Mouse (Mus musculus) embryonic facial prominence, embryonic 10.5 days (tissue): ENCODE data around the gene Nhlrc1. TPM values are rescaled to one million over a fixed set of nuclear protein-coding genes. Genes with fewer than 3 reads are reported as not detected.

Experiments
- DNase-seq: peaks from one replicate; pipeline ENCODE4 v3.0.0-alpha.2; 2017; ENCODE audit warnings: low spot score
- H3K27ac ChIP-seq: fragments of 300-500 bp; sonication (generic); replicated peaks from 2 replicates; pipeline ENCODE4 v1.5.1; 2016; ENCODE audit warnings: mild to moderate bottlenecking
- H3K27me3 ChIP-seq: fragments of 300-500 bp; sonication (generic); replicated peaks from 2 replicates; pipeline ENCODE4 v1.6.1; 2016; ENCODE audit warnings: low read depth, mild to moderate bottlenecking; ENCODE audit not compliant: poor library complexity, severe bottlenecking
- H3K36me3 ChIP-seq: fragments of 300-500 bp; sonication (generic); replicated peaks from 2 replicates; pipeline ENCODE4 v1.6.1; 2016; ENCODE audit warnings: mild to moderate bottlenecking, moderate library complexity
- H3K4me1 ChIP-seq: fragments of 300-500 bp; sonication (generic); 2 replicates; pipeline ENCODE4 v1.6.1; 2016
- H3K4me3 ChIP-seq: fragments of 300-500 bp; sonication (generic); 2 replicates; pipeline ENCODE4 v1.5.1; 2016; ENCODE audit warnings: mild to moderate bottlenecking, moderate library complexity
- H3K9me3 ChIP-seq: fragments of 300-500 bp; sonication (generic); 2 replicates; pipeline ENCODE4 v1.6.1; 2016; ENCODE audit warnings: mild to moderate bottlenecking
- WGBS: fragments of 180-500 bp; shearing (Covaris S2); methylation state at CpG from one replicate; pipeline ENCODE4 v1.1.7; 2016; 5-methylcytosine and 5-hydroxymethylcytosine counted together
- polyA plus RNA-seq: library from polyadenylated mRNA; unstranded; fragments of >200 nt; fragmentation: Nextera tagmentation; extraction: Ambion mirVana; gene quantifications from 2 replicates; pipeline ENCODE4 v1.2.1, GENCODE M21; 2016

The Nhlrc1 gene
- 2.0 and 3.0 TPM in 2 replicates for polyA plus RNA-seq

GRCm38 (mm10) chr13:47014334-47015194 lies at the start of gene Nhlrc1:
Gene Nhlrc1, minus strand, starts transcription at chr13:47014850.
- Histone ChIP-seq H3K27ac (peak within 1 kb of the TSS; percentile 84), H3K27me3 (peaks cover 47% of the 10 kb centered on the region)
- DNase-seq, result peak; percentile 80

GRCm38 (mm10) chr13:47063985-47064760 lies 49.5 kb upstream of the Nhlrc1 start:
- H3K27ac ChIP-seq, result no peak overlapping the region
- 89% methylated on average over 15 of the region's 15 CpGs for WGBS
- no peaks in the 10 kb centered on the region for H3K27me3 ChIP-seq
- H3K4me1 ChIP-seq, result no peaks in the 10 kb centered on the region
- H3K4me3 ChIP-seq, result no peak overlapping the region
- no peaks in the 10 kb centered on the region for H3K9me3 ChIP-seq
- peaks cover 57% of the 10 kb centered on the region for H3K36me3 ChIP-seq
- no peak for DNase-seq

More at GRCm38 (mm10) chr13:47014334-47015194, at the start of gene Nhlrc1:
- 4% methylated on average over 73 of the region's 73 CpGs for WGBS
- H3K9me3 ChIP-seq, result peaks cover 33% of the 10 kb centered on the region
- peaks cover 2% of the 10 kb centered on the region; the same call in 1 of the 2 replicates for H3K36me3 ChIP-seq
- H3K4me3 ChIP-seq, result peak within 1 kb of the TSS; percentile 72
- H3K4me1 ChIP-seq, result peaks cover 13% of the 10 kb centered on the region

- Histone ChIP-seq H3K27ac (no peak overlapping the region), H3K4me1 (no peaks in the 10 kb centered on the region), H3K4me3 (no peak overlapping the region), H3K27me3 (no peaks in the 10 kb centered on the region), H3K36me3 (peaks cover 53% of the 10 kb centered on the region), H3K9me3 (no peaks in the 10 kb centered on the region)
- DNase-seq, result no peak
- 93% methylated on average over 17 of the region's 17 CpGs for WGBS
Measured at GRCm38 (mm10) chr13:47062756-47063155, 48.1 kb upstream of the Nhlrc1 start.

- Histone ChIP-seq H3K4me3 (no peak overlapping the region), H3K27ac (no peak overlapping the region), H3K36me3 (peaks cover 50% of the 10 kb centered on the region), H3K4me1 (0 out of 2 replicates have a peak, but pooled peaks cover 3% of the 10 kb centered on the region), H3K9me3 (no peaks in the 10 kb centered on the region), H3K27me3 (no peaks in the 10 kb centered on the region)
- 99% methylated on average over 5 of the region's 5 CpGs for WGBS
- no peak for DNase-seq
Measured at GRCm38 (mm10) chr13:47056781-47057180, 42.1 kb upstream of the Nhlrc1 start.

GRCm38 (mm10) chr13:47056126-47056525 lies 41.5 kb upstream of the Nhlrc1 start:
- WGBS, result 90% methylated on average over 11 of the region's 11 CpGs
- no peak overlapping the region for H3K27ac ChIP-seq
- peaks cover 54% of the 10 kb centered on the region for H3K36me3 ChIP-seq
- H3K9me3 ChIP-seq, result no peaks in the 10 kb centered on the region
- H3K4me1 ChIP-seq, result 0 out of 2 replicates have a peak, but pooled peaks cover 3% of the 10 kb centered on the region
- no peak overlapping the region for H3K4me3 ChIP-seq
- no peak for DNase-seq
- H3K27me3 ChIP-seq, result no peaks in the 10 kb centered on the region

GRCm38 (mm10) chr13:47053971-47054370 lies 39.3 kb upstream of the Nhlrc1 start:
- Histone ChIP-seq H3K27ac (0 out of 2 replicates have a peak overlapping the region, but pooled peaks have one; percentile 21), H3K4me1 (0 out of 2 replicates have a peak, but pooled peaks cover 3% of the 10 kb centered on the region), H3K27me3 (no peaks in the 10 kb centered on the region), H3K36me3 (peaks cover 64% of the 10 kb centered on the region), H3K4me3 (no peak overlapping the region), H3K9me3 (no peaks in the 10 kb centered on the region)
- 71% methylated on average over 10 of the region's 10 CpGs for WGBS
- no peak for DNase-seq

GRCm38 (mm10) chr13:47050009-47050408 lies 35.4 kb upstream of the Nhlrc1 start:
- Histone ChIP-seq H3K27me3 (no peaks in the 10 kb centered on the region), H3K36me3 (peaks cover 63% of the 10 kb centered on the region), H3K4me1 (0 out of 2 replicates have a peak, but pooled peaks cover 3% of the 10 kb centered on the region), H3K4me3 (no peak overlapping the region), H3K9me3 (no peaks in the 10 kb centered on the region), H3K27ac (no peak overlapping the region)
- DNase-seq, result no peak
- 77% methylated on average over 4 of the region's 4 CpGs for WGBS

- peaks cover 47% of the 10 kb centered on the region for H3K36me3 ChIP-seq
- peaks cover 8% of the 10 kb centered on the region; the same call in 1 of the 2 replicates for H3K27me3 ChIP-seq
- H3K4me1 ChIP-seq, result peaks cover 14% of the 10 kb centered on the region
- H3K9me3 ChIP-seq, result no peaks in the 10 kb centered on the region
- WGBS, result 93% methylated on average over 4 of the region's 4 CpGs
- no peak overlapping the region for H3K4me3 ChIP-seq
- DNase-seq, result no peak
- H3K27ac ChIP-seq, result no peak overlapping the region
Measured at GRCm38 (mm10) chr13:47047996-47048395, 33.3 kb upstream of the Nhlrc1 start.

GRCm38 (mm10) chr13:47044617-47044947 lies 29.9 kb upstream of the Nhlrc1 start, which contains the start of gene Tpmt:
Gene Tpmt, minus strand, starts transcription at chr13:47044737.
- Histone ChIP-seq H3K36me3 (peaks cover 14% of the 10 kb centered on the region), H3K4me1 (peaks cover 23% of the 10 kb centered on the region), H3K27ac (peak within 1 kb of the TSS; percentile 81), H3K9me3 (no peaks in the 10 kb centered on the region), H3K4me3 (peak within 1 kb of the TSS; percentile 73), H3K27me3 (peaks cover 8% of the 10 kb centered on the region; the same call in 1 of the 2 replicates)
- 25% methylated on average over 10 of the region's 10 CpGs for WGBS
- DNase-seq, result no peak

- DNase-seq, result peak; percentile 50
- no peaks in the 10 kb centered on the region for H3K9me3 ChIP-seq
- H3K4me1 ChIP-seq, result peaks cover 23% of the 10 kb centered on the region
- WGBS, result 2% methylated on average over 45 of the region's 45 CpGs
- peaks cover 8% of the 10 kb centered on the region; the same call in 1 of the 2 replicates for H3K27me3 ChIP-seq
- H3K27ac ChIP-seq, result peak overlapping the region; percentile 81
- H3K36me3 ChIP-seq, result peaks cover 9% of the 10 kb centered on the region
- H3K4me3 ChIP-seq, result peak overlapping the region; percentile 73
Measured at GRCm38 (mm10) chr13:47043833-47044616, 29.4 kb upstream of the Nhlrc1 start.

GRCm38 (mm10) chr13:47043030-47043680 lies 28.5 kb upstream of the Nhlrc1 start, which contains the start of gene Kdm1b:
Gene Kdm1b, plus strand, starts transcription at chr13:47043499.
- peaks cover 3% of the 10 kb centered on the region; the same call in 1 of the 2 replicates for H3K36me3 ChIP-seq
- H3K27me3 ChIP-seq, result peaks cover 8% of the 10 kb centered on the region; the same call in 1 of the 2 replicates
- under 1% methylated on average over 48 of the region's 48 CpGs for WGBS

More at GRCm38 (mm10) chr13:47043030-47043680, 28.5 kb upstream of the Nhlrc1 start, which contains the start of gene Kdm1b:
- peak within 1 kb of the TSS; percentile 73 for H3K4me3 ChIP-seq
- peak; percentile 99 for DNase-seq
- peaks cover 23% of the 10 kb centered on the region for H3K4me1 ChIP-seq
- no peaks in the 10 kb centered on the region for H3K9me3 ChIP-seq
- H3K27ac ChIP-seq, result peak within 1 kb of the TSS; percentile 81
